Mouse (Mus musculus) lung, embryonic 14.5 days (tissue): ENCODE measurements around the gene Il9r. TPM values are rescaled to one million over a fixed set of nuclear protein-coding genes. Genes with fewer than 3 reads are reported as not detected.

Experiments used
- ATAC-seq: fragments of 200-750 bp; cut with Nextera tagmentation; 2 replicates; pipeline ENCODE4 v1.8.0; 2017; ENCODE audit warnings: mild to moderate bottlenecking, moderate TSS enrichment, moderate library complexity; ENCODE audit not compliant: insufficient read depth
- DNase-seq: peaks from one replicate; pipeline ENCODE4 v3.0.0-alpha.2; 2015
- H3K27ac ChIP-seq: fragments of 300-500 bp; sonication (generic); 2 replicates; pipeline ENCODE4 v1.5.1; 2014; ENCODE audit warnings: low read depth, mild to moderate bottlenecking, moderate library complexity
- H3K27me3 ChIP-seq: fragments of 300-500 bp; sonication (generic); 2 replicates; pipeline ENCODE4 v1.6.1; 2014; ENCODE audit warnings: low read length, control low read depth; ENCODE audit not compliant: insufficient read depth
- H3K36me3 ChIP-seq: fragments of 300-500 bp; sonication (generic); 2 replicates; pipeline ENCODE4 v1.6.1; 2014; ENCODE audit warnings: control low read depth; ENCODE audit not compliant: insufficient read depth
- H3K4me1 ChIP-seq: fragments of 300-500 bp; sonication (generic); 2 replicates; pipeline ENCODE4 v1.6.1; 2014; ENCODE audit warnings: antibody characterized with exemption, control low read depth; ENCODE audit not compliant: insufficient read depth
- H3K4me2 ChIP-seq: fragments of 300-500 bp; sonication (generic); 2 replicates; pipeline ENCODE4 v1.6.1; 2014; ENCODE audit warnings: mild to moderate bottlenecking
- H3K4me3 ChIP-seq: fragments of 300-500 bp; sonication (generic); 2 replicates; pipeline ENCODE4 v1.5.1; 2014; ENCODE audit warnings: low read depth, low read length
- H3K9ac ChIP-seq: fragments of 300-500 bp; sonication (generic); 2 replicates; pipeline ENCODE4 v1.6.1; 2014
- H3K9me3 ChIP-seq: fragments of 300-500 bp; sonication (generic); 2 replicates; pipeline ENCODE4 v1.6.1; 2016; ENCODE audit warnings: low read depth, low read length, control low read depth
- CTCF ChIP-seq: IDR thresholded peaks from 2 replicates; pipeline ENCODE4 v1.5.1; 2016; ENCODE audit warnings: antibody characterized with exemption, low read depth
- WGBS: fragments of 180-500 bp; shearing (Covaris S2); extraction: QIAGEN DNeasy Blood & Tissue Kit; methylation state at CpG from one replicate; pipeline ENCODE4 v1.1.7; 2014; 5-methylcytosine and 5-hydroxymethylcytosine counted together
- polyA plus RNA-seq: library from polyadenylated mRNA; unstranded; fragments of >200 nt; fragmentation: Nextera tagmentation; extraction: Ambion mirVana; gene quantifications from 2 replicates; pipeline ENCODE4 v1.2.1, GENCODE M21; 2014

Gene Il9r
- polyA plus RNA-seq, 1 experiment from 2014 or later, result not detected

DNA sequence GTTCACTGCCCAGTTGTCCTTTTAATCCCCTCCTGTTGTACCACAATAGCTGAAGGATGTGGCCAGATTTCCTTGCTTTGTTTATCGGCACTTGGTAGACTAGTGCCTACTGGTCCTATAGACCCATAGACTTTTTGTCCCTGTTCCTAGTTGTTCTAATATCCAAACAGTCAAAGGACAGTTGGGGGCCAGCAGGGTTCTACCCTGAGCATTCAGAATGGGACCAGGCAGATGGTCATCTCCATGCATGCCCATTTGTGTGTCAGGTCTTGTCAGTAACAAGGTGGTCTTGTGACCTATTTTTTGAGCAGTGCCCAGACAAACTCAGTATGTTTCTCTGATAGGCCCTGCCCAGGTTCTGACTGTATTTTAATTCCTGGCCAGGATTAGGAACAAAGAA is 27.0 kb upstream of the Il9r start:
- peak overlapping the region; percentile 84 for H3K4me2 ChIP-seq
- DNase-seq (no peak), ATAC-seq (no peak)
- peaks cover 32% of the 10 kb centered on the region for H3K4me1 ChIP-seq
- peak overlapping the region; percentile 98; the same call in 1 of the 2 replicates for H3K27ac ChIP-seq
- 48% methylated on average over 1 of the region's 1 CpGs for WGBS
- H3K36me3 ChIP-seq, result peaks cover 40% of the 10 kb centered on the region
- no peaks in the 10 kb centered on the region for H3K9me3 ChIP-seq
- peak overlapping the region; percentile 84 for H3K9ac ChIP-seq
- H3K27me3 ChIP-seq, result no peaks in the 10 kb centered on the region
- TF ChIP-seq CTCF, result no peak
- peak overlapping the region; percentile 70 for H3K4me3 ChIP-seq

DNA sequence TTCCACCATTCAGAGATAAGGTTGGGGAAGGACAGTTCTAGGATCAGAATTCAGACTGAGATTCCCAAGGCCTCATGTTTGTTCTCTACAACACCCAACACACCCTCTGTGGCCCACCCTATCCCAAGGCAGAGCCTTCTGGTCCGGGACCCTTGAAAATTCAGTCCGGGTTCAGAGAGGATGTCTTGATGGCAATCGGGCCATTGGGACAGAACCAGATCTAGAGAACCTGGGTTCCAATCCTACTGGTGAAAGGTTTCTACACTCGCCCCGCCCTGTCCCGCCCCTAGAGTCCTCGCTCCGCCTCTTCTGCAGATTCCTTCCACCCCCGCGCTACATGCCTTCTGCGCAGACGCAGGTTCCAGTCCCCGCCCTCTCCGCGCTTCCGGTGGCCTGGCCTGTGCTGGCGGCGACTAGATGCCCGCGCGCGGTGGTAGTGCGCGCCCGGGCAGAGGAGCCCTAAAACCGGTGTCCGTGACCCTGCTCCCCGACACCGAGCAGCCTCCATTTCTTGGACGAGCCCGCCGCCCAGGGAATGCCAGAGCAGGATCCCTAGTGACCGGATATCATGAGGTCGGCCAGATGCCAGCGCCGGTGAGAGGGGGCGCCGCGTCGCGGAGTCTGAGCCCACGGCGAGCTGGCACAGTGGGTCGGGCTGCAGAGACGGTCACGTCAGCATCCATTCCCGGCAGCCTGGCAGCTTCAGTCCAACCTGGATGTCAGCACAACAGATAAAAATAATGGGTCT is 26.2 kb upstream of the Il9r start, which contains the start of gene Mpg:
Mpg (plus strand) TSS at position 382 of the 748 bp plus-strand sequence.
- Histone ChIP-seq H3K9me3 (no peaks in the 10 kb centered on the region), H3K4me2 (peak within 1 kb of the TSS; percentile 84), H3K4me1 (peaks cover 32% of the 10 kb centered on the region), H3K27ac (peak within 1 kb of the TSS; percentile 98), H3K27me3 (no peaks in the 10 kb centered on the region), H3K36me3 (peaks cover 32% of the 10 kb centered on the region), H3K4me3 (peak within 1 kb of the TSS; percentile 70), H3K9ac (peak within 1 kb of the TSS; percentile 84)
- DNase-seq, result peak; percentile 94
- peak; percentile 59 for ATAC-seq
- no peak for TF ChIP-seq CTCF
- 2% methylated on average over 47 of the region's 47 CpGs for WGBS

DNA sequence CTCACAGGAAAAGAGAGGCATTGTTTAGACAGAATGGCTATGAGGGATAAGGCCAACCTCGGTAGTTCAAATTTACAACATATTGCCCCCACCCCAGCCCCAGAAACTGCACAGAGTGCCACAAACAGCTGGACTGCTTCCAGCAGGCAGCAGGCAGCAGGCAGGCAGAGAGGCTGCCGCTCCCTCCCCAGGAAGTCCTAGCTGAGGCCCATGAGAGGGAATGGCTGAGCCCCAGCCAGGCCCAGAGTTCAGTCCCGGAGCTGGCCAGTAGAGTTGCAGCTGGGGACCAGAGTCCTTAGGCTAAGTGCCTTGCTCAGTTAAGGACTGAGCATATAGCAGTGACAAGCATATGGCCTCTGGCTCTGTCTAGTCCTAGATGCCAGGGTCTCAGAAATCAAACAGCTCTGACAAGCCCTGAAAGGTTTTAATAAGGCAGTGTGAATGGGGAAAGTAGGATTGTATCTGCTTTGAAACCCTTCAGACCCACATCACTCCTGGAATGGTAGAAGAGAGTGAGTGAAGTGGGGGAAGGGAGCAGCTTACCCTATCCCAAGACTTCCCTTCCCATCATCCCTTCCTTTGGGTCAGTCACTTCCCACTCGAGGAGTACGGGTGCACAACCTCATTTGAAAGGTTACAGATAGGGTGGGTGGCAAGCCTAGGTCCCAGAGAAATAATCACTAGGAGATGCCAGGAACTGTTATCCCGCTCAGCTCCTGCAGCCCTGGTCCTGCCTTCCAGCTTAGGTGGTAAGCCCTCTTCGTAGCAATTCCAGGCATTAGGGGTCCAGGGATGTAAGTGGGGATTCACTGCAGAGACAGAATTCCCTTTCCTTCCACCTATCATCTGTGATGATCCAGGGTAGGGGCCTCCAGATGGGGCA is 25.4 kb upstream of the Il9r start:
- no peak for TF ChIP-seq CTCF
- H3K4me1 ChIP-seq, result peaks cover 35% of the 10 kb centered on the region
- peak overlapping the region; percentile 40 for H3K4me2 ChIP-seq
- H3K4me3 ChIP-seq, result no peak overlapping the region
- peak; percentile 19; the same call in 1 of the 2 replicates for ATAC-seq
- H3K9me3 ChIP-seq, result no peaks in the 10 kb centered on the region
- peak; percentile 77 for DNase-seq
- H3K9ac ChIP-seq, result peak overlapping the region; percentile 23; the same call in 1 of the 2 replicates
- H3K27me3 ChIP-seq, result no peaks in the 10 kb centered on the region
- H3K36me3 ChIP-seq, result peaks cover 24% of the 10 kb centered on the region
- 43% methylated on average over 7 of the region's 7 CpGs for WGBS
- peak overlapping the region; percentile 98 for H3K27ac ChIP-seq

DNA sequence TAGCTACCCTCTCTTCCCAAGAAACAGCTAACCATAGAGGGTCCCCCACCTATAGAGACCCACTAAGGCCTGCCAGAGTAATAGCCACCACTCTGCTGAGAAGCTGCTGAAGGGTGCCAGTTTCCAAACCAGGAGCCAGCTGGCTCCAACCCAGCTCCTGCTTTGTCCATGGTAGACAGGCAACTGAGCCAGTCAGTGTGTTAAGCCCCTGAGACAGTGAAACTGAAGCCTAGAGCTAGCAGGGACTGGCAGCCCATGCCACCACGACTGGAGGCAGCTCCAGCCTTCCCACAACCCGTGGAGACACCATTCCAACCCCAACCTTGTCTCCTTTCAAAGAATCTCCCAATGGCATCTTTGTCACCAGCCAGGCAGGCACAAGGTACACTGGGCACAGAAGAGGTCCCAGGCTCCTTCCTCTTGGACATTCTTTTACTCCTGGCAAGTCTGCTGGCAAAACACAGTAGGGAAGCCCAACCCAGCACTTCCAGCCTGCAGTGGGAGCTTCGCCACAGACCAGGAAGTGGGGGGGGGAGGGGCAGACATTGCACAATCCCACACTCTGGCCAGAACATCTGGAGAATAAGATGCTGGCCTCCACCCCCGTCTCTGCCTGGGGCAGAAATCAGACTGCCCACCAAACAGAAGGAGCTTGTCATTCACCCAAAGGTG is 24.5 kb upstream of the Il9r start:
- Histone ChIP-seq H3K4me3 (no peak overlapping the region), H3K27me3 (no peaks in the 10 kb centered on the region), H3K4me1 (peaks cover 35% of the 10 kb centered on the region), H3K4me2 (peak overlapping the region; percentile 40), H3K36me3 (peaks cover 15% of the 10 kb centered on the region), H3K9ac (peak overlapping the region; percentile 23; the same call in 1 of the 2 replicates), H3K9me3 (no peaks in the 10 kb centered on the region), H3K27ac (peak overlapping the region; percentile 98)
- peak; percentile 90 for DNase-seq
- peak; percentile 45 for ATAC-seq
- TF ChIP-seq CTCF, result no peak
- 10% methylated on average over 4 of the region's 4 CpGs for WGBS

- DNase-seq (no peak), ATAC-seq (no peak)
- TF ChIP-seq CTCF, result peak; percentile 24; the same call in 1 of the 2 replicates
- WGBS, result 61% methylated on average over 4 of the region's 4 CpGs
- H3K27ac ChIP-seq, result peak overlapping the region; percentile 98
- 0 out of 2 replicates have a peak, but pooled peaks cover 8% of the 10 kb centered on the region for H3K36me3 ChIP-seq
- H3K4me1 ChIP-seq, result peaks cover 35% of the 10 kb centered on the region
- H3K9me3 ChIP-seq, result no peaks in the 10 kb centered on the region
- no peak overlapping the region for H3K4me3 ChIP-seq
- no peaks in the 10 kb centered on the region for H3K27me3 ChIP-seq
- H3K4me2 ChIP-seq, result peak overlapping the region; percentile 81; the same call in 1 of the 2 replicates
- H3K9ac ChIP-seq, result no peak overlapping the region
Observed at GRCm38 (mm10) chr11:32223297-32223967, 23.4 kb upstream of the Il9r start.

- WGBS, result 8% methylated on average over 21 of the region's 21 CpGs
Observed at GRCm38 (mm10) chr11:32222570-32223194, 22.6 kb upstream of the Il9r start.

More at GRCm38 (mm10) chr11:32222570-32223194, 22.6 kb upstream of the Il9r start:
- peak overlapping the region; percentile 96 for H3K9ac ChIP-seq
- peak overlapping the region; percentile 81 for H3K4me2 ChIP-seq
- no peak for ATAC-seq
- DNase-seq, result peak; percentile 63
- H3K4me3 ChIP-seq, result peak overlapping the region; percentile 94
- no peak for TF ChIP-seq CTCF
- H3K9me3 ChIP-seq, result no peaks in the 10 kb centered on the region
- no peaks in the 10 kb centered on the region for H3K27me3 ChIP-seq
- peak overlapping the region; percentile 98 for H3K27ac ChIP-seq
- 0 out of 2 replicates have a peak, but pooled peaks cover 10% of the 10 kb centered on the region for H3K36me3 ChIP-seq
- peaks cover 35% of the 10 kb centered on the region for H3K4me1 ChIP-seq
